Mouse (Mus musculus) liver (tissue): Measurements from ENCODE around the gene B4galnt1.

Experiments
- DNase-seq: peaks from one replicate; pipeline ENCODE4 v3.0.0-alpha.2; 2020; ENCODE audit warnings: mixed read lengths

The B4galnt1 gene

GRCm38 (mm10) chr10:127171631-127172200 lies 6.7 kb downstream of the B4galnt1 start:
- DNase-seq = no peak

- no peak for DNase-seq
Measured at GRCm38 (mm10) chr10:127173148-127174065, 8.4 kb downstream of the B4galnt1 start.

- no peak for DNase-seq
Measured at GRCm38 (mm10) chr10:127174170-127174569, 9.1 kb downstream of the B4galnt1 start.

GRCm38 (mm10) chr10:127176228-127176627 lies 11.2 kb downstream of the B4galnt1 start:
- DNase-seq = no peak

GRCm38 (mm10) chr10:127176756-127177155 lies 11.7 kb downstream of the B4galnt1 start:
- DNase-seq = no peak

- DNase-seq = peak; percentile 1
Measured at GRCm38 (mm10) chr10:127177235-127177634, 12.2 kb downstream of the B4galnt1 start.

GRCm38 (mm10) chr10:127177719-127178118 lies 12.7 kb downstream of the B4galnt1 start:
- DNase-seq = peak; percentile 82

GRCm38 (mm10) chr10:127178286-127179027 lies 13.4 kb downstream of the B4galnt1 start:
- peak; percentile 16 for DNase-seq

GRCm38 (mm10) chr10:127179871-127180694 lies 15.1 kb downstream of the B4galnt1 start, which contains the start of gene Slc26a10:
Gene Slc26a10 (minus strand): TSS chr10:127180645.
- no peak for DNase-seq

GRCm38 (mm10) chr10:127180695-127181047 lies 15.6 kb downstream of the B4galnt1 start:
- DNase-seq = no peak

- no peak for DNase-seq
Measured at GRCm38 (mm10) chr10:127181566-127181965, 16.5 kb downstream of the B4galnt1 start.

GRCm38 (mm10) chr10:127182624-127183023 lies 17.6 kb downstream of the B4galnt1 start:
- no peak for DNase-seq

GRCm38 (mm10) chr10:127183759-127184158 lies 18.7 kb downstream of the B4galnt1 start:
- DNase-seq = peak; percentile 71

- DNase-seq = no peak
Measured at GRCm38 (mm10) chr10:127185101-127185500, 20.1 kb downstream of the B4galnt1 start.

GRCm38 (mm10) chr10:127185506-127185905 lies 20.5 kb downstream of the B4galnt1 start:
- no peak for DNase-seq

GRCm38 (mm10) chr10:127186451-127186850 lies 21.4 kb downstream of the B4galnt1 start:
- no peak for DNase-seq

GRCm38 (mm10) chr10:127187371-127188078 lies 22.5 kb downstream of the B4galnt1 start:
- DNase-seq = no peak

GRCm38 (mm10) chr10:127188079-127188453 lies 23.0 kb downstream of the B4galnt1 start:
- no peak for DNase-seq

GRCm38 (mm10) chr10:127188465-127189115 lies 23.6 kb downstream of the B4galnt1 start:
- peak; percentile 82 for DNase-seq

- peak; percentile 81 for DNase-seq
Measured at GRCm38 (mm10) chr10:127189116-127189650, 24.2 kb downstream of the B4galnt1 start.
